Mouse (Mus musculus): ENCODE measurements around the gene Rgsl1.
"Not testable (repeated sequence)": the region's sequence is repeated elsewhere in the genome, so short reads cannot be mapped to it uniquely, and the experiment has no call there.

Gene Rgsl1
- long read RNA-seq, experiment 1, result 0 reads
- long read RNA-seq, experiment 2, result 0 reads

DNA sequence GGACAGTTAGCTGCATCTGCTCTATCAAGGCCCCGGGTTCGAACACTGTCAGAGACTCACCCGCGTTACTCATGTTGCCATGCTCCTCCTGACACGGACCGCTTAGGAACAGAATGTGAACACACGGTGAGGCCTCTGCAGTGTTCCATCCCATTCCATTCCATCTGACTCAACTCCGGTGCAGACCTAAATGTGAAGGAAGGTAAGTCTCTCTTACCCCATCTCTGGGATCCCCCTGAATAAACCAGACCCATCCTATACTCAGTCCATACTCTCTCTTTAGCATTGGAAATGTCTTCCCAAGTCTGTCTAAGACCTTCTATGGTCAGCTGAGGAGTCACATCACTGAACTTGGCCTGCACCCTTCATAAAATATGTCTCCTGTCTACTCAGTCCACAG is at the start of gene Rgsl1:
Gene Rgsl1 (minus strand): TSS at position 101 of the 400 bp plus-strand sequence.
- intact Hi-C loops (cut with DNase I), result no loop called here

DNA sequence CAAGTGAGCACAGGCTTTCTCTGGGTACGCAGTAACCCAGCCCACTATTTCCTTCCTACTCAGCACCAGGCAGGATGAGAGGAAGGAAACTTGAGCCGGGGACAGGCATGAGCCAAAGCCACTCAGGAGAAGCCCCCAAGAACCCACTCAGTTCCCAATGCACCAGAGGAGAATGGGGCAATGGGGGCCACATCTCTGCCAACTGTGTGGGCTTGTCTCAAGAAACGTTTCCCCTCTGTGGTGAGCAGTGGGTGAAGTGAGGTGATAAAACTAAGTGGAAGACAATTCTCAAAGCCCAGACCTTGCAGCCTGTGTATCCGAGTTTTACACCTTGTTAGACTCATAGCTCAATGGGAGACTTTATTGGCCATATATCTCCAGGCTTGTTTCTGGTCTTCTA is 47.5 kb upstream of the Rgsl1 start, which contains the start of gene Teddm1a:
Gene Teddm1a (plus strand): TSS at position 301 of the 400 bp plus-strand sequence.
- intact Hi-C loops (cut with DNase I), result no loop called here

DNA sequence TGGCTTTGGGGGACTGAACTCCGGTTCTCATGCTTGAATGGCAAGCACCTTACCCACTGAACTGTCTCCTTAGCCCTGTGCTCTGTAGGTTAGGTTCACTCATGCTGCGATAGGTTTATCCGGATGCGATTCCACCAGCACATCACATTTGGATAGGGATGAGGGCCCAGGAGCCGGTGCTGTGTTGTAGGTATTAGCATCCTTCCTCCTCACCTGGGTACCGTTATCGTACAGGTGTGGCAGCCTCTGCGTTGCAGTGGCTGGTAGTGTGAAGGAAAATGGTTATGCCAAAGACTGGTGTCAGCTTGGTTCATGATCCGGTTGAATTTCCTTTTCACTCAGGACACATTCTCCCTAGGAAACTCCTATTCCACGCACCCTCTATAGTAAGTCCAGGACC is 46.2 kb upstream of the Rgsl1 start:
- intact Hi-C loops (cut with DNase I), result no loop called here

DNA sequence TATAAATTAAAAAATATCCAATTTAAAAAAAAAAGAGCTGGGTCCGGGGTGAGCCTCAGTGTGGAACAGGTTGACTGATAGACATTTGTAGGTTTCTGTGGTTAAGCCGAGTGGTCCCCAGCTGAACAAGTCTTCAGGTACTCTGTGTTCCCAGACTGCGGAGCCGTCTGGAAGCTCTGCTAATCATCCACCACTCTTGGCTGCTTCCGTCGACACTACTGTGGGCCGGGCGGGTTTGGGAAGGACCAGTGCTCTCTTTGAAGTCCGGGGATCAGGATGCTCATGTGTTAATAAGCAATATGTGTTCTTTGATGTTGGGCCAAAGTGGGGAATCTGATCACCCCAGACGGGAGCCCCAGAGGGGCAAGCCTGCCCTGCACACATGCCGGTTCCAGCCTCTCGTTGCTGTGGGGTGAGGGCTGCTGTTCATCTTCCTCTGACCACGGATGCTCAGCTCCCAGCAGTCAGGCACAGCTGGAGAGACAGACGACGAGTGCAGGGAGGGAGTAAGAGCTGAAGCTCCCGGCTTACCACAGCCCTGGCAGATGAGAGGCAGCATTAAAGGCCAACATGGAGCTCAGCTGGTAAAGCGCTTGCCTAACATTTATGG is 42.2 kb upstream of the Rgsl1 start:
- intact Hi-C loops (cut with DNase I), result no loop called here

DNA sequence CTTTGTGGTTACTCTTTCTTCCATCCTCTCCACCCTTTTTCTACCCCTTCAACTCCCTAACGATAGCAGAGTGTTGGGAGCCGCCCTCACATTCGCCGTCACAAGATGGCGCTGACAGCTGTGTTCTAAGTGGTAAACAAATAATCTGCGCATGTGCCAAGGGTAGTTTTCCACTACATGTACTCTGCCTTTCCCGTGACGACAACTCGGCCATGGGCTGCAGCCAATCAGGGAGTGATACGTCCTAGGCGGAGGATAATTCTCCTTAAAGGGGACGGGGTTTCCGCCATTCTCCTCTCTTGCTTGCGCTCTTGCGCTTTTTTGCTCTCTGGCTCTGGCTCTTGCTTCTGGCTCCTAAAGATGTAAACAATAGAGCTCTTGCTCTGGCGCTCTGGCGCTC is 36.4 kb upstream of the Rgsl1 start:
- intact Hi-C loops (cut with DNase I), result not testable (repeated sequence)

DNA sequence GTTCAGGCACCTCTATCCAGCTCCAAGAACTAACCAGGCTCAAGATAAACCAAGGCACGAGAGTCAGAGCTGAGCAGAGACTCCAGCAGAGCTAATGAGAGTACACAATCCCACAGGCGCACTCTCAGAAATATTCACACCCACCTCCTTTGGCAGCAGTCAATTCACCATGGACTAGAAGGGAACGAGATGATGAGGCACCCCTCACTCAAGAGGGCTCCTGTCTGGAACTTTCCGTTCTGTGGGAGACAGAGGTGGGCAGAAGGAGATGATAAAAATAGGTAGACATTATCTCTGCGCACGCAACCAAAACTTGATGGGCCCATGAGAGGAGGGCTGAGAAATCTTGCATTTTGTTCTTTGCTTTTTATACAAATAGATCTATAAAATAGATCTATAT is 30.1 kb upstream of the Rgsl1 start, which contains the start of gene Teddm1b:
Gene Teddm1b (plus strand): TSS at position 301 of the 400 bp plus-strand sequence.
- intact Hi-C loops (cut with DNase I), result no loop called here

DNA sequence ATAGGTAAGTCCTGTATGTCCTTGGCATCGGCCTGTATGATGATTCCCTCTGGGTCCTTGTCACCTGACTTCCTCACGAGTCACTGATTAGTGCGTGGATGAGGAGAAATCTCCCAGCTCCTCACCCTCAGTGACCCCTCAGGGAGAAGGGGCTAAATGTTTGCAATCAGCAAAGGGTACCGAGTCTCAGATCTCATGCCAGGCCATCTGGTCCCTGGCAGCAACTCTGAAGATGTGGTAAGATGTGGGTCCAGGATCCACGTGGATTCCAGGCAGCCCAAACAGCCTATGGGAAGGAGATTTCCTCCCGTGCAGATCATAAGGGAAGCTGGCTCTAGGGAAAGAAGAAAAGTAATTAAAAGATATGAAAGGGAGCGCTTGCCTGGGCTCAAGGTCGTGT is 12.0 kb upstream of the Rgsl1 start:
- intact Hi-C loops (cut with DNase I), result no loop called here

DNA sequence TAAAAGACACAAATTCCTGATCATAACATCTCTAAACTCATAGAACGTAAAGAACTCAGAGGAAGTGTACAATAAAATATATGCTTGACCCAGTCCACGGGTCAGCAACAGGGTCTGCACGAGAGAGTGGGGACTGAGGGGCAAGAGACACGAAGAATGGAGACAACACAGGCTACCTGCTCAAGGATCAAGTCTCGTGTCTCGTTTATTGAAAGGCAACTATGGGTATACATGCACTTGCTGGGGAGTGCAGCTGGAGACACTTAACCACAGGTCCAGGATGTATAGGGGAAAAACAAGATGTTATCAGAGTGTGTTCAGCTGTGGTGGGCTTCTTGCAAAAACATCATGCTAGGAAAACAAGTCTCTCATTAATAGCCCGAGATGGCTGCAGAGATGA is 8.8 kb upstream of the Rgsl1 start:
- intact Hi-C loops (cut with DNase I), result not testable (repeated sequence)

DNA sequence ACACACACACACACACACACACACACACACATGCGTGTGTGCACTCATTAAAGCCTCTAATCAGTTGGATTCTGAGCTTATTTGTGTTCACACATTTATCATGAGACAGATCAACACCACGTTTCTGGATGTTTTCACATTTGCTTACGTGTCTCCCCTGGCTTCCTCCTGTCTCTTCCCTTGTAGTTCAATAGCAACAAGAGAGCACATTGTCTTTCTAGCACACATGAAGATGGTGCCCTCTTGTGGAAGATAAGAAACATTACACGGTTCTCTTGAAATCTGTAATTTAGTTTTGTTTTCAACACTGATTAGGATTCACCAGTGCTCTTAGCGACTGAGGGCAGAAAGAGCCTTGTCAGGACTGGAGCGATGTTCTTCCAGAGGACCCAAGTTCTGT is 2.9 kb upstream of the Rgsl1 start:
- intact Hi-C loops (cut with DNase I), result no loop called here

DNA sequence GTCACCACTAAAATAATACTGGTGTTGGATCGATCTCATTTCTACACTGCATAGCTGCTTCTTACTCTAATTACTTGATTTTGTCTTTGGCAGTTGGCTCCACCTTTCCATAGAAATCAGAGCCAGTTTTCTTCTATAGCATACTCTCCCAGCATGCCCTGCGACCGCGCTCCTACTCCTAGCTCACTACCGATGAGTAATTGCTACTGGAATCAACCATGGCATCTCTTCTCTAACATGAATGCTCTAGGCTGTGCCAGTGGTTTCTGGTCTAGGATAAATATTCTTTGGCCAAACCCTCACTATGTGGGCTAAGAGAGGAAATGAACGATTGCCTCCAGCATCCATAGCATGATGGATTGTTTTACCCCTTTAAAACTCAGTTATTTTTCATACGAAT is 2.5 kb upstream of the Rgsl1 start:
- intact Hi-C loops (cut with DNase I), result no loop called here

DNA sequence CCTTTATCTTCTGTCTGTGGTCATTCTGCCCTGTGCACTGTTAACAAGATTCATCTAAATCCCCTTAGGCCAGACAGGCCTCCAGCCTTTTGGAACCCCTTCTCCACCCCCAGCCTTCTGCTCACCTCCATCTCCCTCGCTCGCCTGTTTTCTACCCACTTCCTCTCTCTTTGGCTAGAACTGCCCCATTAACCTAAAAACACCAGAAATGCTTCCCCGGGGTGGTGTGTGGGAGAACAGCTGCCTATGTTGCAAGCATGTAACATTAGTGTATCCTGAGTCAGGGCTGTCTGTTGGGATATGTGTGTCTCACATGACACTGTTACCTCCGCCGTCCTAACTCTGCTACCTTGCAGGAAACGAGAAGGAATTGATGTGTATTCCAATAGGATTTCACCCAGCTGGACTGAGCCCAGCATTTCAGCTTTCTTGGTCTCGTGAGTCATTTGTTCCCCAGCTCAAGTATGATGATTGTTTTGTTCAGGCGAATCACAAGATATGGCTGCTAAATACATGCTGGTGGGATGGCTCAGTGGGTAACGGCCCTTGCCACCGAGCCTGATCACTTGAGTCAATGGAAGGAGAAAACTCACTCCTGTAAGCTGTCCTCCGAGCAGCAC is 1.7 kb downstream of the Rgsl1 start:
- intact Hi-C loops (cut with DNase I), result no loop called here

DNA sequence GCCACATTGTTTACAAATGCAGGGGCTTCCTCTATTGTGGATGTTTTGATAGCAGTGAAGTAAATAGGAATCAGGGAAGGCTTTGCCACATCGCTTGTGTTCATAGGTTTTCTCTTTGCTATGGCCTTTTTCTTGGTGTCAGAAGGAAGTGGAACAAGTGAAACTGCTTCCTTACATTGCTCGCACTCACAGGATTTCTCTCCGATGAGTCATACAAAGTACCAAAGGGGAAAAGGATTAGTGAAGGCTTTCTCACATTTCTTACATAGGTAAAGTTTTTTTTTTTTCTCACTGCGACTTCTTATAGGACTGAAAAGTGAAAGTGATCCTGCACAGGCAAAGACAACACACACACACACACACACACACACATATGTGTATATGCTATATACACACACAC is 7.9 kb downstream of the Rgsl1 start:
- intact Hi-C loops (cut with DNase I), result no loop called here

DNA sequence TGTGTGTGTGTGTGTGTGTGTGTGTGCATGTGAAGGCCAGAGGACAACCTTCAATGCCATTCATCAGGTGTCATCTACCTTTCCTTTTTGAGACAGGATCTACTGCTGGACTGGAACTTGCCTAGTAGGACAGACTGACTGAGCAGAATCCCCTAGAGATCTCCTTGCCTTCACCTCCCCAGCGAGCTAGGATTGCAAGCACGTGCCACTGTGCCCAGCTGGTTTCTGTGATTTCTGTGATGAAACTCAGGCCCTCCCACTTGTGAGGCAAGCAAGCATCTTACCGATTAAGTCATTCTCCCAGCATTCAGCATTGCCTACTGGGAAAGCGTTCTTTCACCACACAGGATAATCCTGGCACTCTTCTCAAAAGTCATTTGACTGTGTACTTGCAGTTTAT is 13.2 kb downstream of the Rgsl1 start:
- intact Hi-C loops (cut with DNase I), result no loop called here

DNA sequence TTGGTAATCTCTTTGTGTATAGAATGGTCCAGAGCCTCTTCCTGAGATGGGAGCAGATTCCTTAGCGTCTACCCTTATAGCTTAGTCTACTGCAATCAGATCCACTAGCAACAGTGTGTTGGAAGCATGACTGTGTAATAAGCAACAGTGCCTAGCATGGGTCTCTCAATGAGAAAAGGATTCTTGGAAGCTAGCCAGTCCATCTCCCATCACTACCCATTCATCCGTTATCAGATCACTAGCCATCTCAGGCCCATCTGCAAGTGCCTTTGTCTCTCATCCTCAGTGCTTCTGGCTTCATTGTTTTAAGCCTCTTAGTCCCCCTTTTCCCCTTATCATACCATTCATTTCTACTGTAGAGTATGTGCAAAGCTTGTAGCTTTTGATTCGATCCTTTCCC is 23.7 kb downstream of the Rgsl1 start:
- intact Hi-C loops (cut with DNase I), result no loop called here

DNA sequence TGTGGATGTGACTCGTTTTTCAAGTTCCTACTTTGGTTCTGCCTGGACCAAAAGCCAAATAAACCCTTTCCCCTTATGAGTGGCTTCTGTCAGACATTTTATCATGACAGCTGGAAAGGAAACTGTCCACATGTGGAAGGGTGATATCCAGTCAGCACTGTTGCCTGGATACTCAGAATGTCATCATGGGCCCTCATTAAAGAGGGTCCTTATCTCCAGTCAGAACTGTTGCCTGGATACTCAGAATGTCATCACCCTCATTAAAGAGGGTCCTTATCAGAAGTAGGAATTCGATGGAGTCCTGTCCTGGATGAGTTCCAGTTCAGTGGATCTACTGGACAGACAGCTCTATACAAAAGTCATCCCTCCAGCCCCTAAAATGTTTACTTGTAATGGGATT is 29.7 kb downstream of the Rgsl1 start:
- intact Hi-C loops (cut with DNase I), result no loop called here

DNA sequence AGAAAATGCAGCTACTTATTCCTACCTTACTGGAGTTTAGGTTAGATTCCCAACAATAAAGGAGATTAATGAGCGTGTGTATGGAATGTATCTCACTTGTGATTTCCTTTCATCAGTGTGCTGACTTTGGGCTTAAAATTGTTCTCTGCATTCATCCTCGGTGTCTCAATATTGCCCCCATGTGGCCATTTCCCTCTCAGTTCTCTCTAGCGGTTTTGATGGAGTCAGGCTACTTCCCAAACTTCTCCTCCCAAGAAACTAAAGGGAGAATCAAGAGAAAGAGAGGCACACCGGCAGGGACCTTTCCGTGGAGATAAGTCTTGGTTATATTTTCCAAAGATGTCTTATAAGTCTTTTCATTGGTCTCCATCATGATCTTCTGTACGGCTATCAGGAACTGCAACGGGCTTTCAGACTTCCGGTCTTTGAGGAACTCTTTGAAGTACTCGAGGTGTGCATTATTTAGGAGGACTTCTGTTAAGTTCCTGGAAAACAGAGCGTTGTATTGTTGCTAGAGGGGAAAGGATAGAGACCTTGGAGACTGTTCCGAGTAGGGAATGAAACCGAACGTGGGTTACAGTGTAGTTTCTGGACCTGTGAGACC is 36.5 kb downstream of the Rgsl1 start:
- intact Hi-C loops (cut with DNase I), result loop anchor here (5.0 kb wide), 1 partner anchor 60 kb away; the partner anchor contains the start of gene Rnasel

DNA sequence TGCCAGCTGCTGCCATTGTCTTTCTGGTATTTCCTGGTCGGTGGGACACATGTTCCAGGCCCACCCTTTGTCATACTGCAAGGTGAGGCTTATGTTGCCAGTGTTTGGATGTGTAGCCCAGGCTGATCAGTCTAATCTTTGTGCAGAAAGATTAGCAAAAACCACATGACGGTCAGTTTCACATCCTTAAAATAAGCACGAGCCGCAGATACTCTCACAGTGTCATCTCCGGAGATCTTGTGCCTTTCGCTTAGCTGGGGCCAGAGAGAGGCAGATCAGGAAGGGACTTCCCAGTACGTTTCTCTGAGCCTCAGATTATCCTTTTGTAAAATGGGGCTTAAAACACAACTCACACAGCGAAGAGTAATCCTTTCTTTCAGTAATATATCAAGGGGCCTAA is 40.4 kb downstream of the Rgsl1 start:
- intact Hi-C loops (cut with DNase I), result no loop called here

DNA sequence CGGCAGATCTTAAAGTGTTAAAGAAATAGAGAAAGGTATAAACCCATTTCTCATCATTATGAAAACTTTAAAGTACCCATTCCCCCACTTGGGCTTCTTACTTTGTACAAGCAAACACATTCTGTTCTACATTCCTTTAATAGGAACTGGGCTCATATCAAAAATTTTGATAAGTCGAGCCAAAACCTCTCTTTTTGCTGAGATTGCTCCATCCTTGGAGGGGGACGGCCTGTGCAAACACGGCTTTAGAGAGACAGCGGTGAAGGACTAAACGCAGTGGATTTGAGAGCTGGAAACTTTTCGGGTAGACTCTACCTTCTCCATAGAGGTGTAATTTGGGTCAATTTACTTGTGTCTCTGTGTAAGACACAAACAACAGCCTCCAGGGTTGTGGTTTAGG is 41.3 kb downstream of the Rgsl1 start:
- intact Hi-C loops (cut with DNase I), result no loop called here

DNA sequence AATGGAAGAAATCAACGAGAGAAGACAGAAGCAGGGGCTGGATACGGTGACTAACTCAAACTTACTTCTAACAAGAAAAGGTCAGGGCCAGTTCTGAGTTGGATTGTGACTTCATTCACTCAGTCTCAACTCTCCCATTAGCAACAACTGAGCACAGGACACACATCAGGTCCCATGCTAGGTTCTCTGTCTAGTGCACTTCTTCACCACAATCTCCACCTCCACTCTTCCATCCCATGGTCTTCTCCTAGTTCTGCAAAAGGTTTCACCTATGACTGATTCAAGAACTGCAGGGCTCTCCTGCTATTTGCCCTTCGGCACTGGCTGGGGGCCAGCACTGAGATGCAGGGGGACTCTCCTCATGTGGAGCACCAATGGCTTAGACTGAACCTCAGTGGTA is 49.7 kb downstream of the Rgsl1 start:
- intact Hi-C loops (cut with DNase I), result no loop called here

DNA sequence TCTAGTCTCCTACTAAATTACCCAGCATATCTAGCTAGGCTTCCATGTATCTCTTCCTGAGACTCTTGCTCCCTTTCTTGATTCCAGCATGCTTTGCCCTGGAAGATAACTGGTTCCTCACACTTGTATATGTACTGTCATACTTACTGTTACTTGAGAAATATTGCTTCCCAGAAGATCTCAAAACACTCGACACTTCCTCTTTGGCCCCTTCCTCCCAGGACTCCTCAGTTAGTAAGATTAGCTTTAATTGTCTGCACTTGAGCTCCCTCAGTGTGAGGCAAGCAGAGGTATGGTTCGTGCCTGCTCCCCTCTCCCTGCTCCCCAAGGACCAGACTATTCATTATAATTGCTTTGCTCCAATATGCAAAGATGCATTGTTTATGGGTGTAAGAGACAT is 53.2 kb downstream of the Rgsl1 start:
- intact Hi-C loops (cut with DNase I), result no loop called here

DNA sequence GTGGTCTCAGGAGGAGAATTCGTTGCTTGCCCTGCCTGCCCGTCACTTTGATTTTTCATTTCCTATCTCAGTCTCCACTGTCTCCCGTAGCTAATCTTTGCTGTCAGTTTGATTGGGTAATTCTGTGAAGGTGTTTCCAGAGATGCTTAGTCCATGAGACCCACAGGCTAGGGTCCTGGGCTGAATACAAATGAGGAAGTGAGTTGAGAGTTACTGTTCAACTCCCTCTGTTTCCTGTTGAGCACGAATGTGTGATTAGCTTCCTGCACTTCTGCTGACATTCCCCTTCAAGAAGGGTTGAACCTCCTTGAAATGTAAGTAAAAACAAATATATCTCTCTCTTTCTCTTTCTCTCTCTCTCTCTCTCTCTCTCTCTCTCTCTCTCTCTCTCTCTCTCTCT is 58.3 kb downstream of the Rgsl1 start:
- intact Hi-C loops (cut with DNase I), result no loop called here

DNA sequence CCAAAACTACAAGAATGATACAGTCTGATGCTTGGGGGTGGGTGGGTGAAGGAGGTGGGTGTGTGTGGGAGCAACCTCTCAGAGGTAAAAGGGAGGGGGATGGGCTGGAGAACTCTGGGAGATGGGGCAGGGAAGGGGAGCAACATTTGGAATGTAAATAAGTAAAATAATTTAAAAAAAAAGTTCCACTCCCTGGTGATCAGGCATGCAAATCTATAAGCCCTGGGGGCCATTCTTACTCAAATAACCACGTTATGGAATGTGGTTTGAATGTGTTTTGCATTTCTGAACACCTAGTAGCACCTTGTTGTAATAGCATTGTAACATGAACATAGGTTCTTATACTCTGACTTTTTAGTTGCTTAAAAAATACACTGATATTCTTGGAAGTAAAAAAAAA is 60.6 kb downstream of the Rgsl1 start:
- intact Hi-C loops (cut with DNase I), result no loop called here

DNA sequence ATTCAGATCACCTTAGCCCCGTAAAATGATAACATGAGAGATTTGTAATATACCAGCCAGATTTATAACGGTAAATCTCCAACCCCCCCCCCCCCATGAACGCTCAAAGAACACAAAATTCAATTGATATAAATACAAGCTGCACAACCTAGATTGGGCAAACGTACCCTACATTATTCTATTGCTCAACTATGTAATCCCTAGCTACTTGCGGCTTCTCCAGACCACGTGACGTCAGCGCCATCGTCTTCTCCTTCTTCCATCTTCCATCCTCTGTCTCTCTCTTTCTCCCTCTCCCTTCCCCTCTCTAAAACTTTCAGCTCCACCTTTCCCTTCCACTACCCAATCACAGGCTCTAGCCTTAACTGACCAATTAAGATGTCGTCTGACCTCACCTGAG is 65.7 kb downstream of the Rgsl1 start:
- intact Hi-C loops (cut with DNase I), result no loop called here

Data from adrenal gland (tissue).